Mouse (Mus musculus) stomach, embryonic 14.5 days (tissue): ENCODE results near the gene Amz2. TPM values are rescaled to one million over a fixed set of nuclear protein-coding genes. Genes with fewer than 3 reads are reported as not detected.

Experiments used
- ATAC-seq: fragments of 200-750 bp; cut with Nextera tagmentation; 2 replicates; pipeline ENCODE4 v1.8.0; 2017; ENCODE audit warnings: low read depth, moderate TSS enrichment; ENCODE audit not compliant: insufficient number of reproducible peaks, insufficient read depth, low FRiP score
- H3K27ac ChIP-seq: fragments of 300-500 bp; sonication (generic); 2 replicates; pipeline ENCODE4 v1.5.1; 2014; ENCODE audit warnings: mild to moderate bottlenecking, low read length, moderate library complexity, mixed read lengths
- H3K27me3 ChIP-seq: fragments of 300-500 bp; sonication (generic); 2 replicates; pipeline ENCODE4 v1.6.1; 2014; ENCODE audit warnings: low read length, control low read depth, mixed read lengths; ENCODE audit not compliant: control insufficient read depth, insufficient read depth
- H3K36me3 ChIP-seq: fragments of 300-500 bp; sonication (generic); 2 replicates; pipeline ENCODE4 v1.6.1; 2014; ENCODE audit warnings: mild to moderate bottlenecking, control low read depth, low read length, moderate library complexity, mixed read lengths; ENCODE audit not compliant: control insufficient read depth, insufficient read depth
- H3K4me1 ChIP-seq: fragments of 300-500 bp; sonication (generic); 2 replicates; pipeline ENCODE4 v1.6.1; 2014; ENCODE audit warnings: low read length, control low read depth, mixed read lengths; ENCODE audit not compliant: control insufficient read depth, insufficient read depth
- H3K4me2 ChIP-seq: fragments of 300-500 bp; sonication (generic); replicated peaks from 2 replicates; pipeline ENCODE4 v1.6.1; 2014; ENCODE audit warnings: low read depth, low read length, control low read depth
- H3K4me3 ChIP-seq: fragments of 300-500 bp; sonication (generic); 2 replicates; pipeline ENCODE4 v1.5.1; 2014; ENCODE audit warnings: low read depth, low read length, control low read depth
- H3K9ac ChIP-seq: fragments of 300-500 bp; sonication (generic); replicated peaks from 2 replicates; pipeline ENCODE4 v1.6.1; 2014; ENCODE audit warnings: low read depth, mild to moderate bottlenecking, control low read depth, low read length, moderate library complexity, mixed read lengths
- H3K9me3 ChIP-seq: fragments of 300-500 bp; sonication (generic); 2 replicates; pipeline ENCODE4 v1.6.1; 2016; ENCODE audit warnings: low read depth, low read length, control low read depth; ENCODE audit not compliant: control insufficient read depth
- WGBS: fragments of 180-500 bp; shearing (Covaris S2); extraction: QIAGEN DNeasy Blood & Tissue Kit; methylation state at CpG from one replicate; pipeline ENCODE4 v1.1.7; 2014; 5-methylcytosine and 5-hydroxymethylcytosine counted together
- polyA plus RNA-seq: library from polyadenylated mRNA; unstranded; fragments of >200 nt; fragmentation: Nextera tagmentation; extraction: Ambion mirVana; gene quantifications from 2 replicates; pipeline ENCODE4 v1.2.1, GENCODE M21; 2014

The Amz2 gene
- 42.8 and 46.6 TPM in 2 replicates for polyA plus RNA-seq

DNA sequence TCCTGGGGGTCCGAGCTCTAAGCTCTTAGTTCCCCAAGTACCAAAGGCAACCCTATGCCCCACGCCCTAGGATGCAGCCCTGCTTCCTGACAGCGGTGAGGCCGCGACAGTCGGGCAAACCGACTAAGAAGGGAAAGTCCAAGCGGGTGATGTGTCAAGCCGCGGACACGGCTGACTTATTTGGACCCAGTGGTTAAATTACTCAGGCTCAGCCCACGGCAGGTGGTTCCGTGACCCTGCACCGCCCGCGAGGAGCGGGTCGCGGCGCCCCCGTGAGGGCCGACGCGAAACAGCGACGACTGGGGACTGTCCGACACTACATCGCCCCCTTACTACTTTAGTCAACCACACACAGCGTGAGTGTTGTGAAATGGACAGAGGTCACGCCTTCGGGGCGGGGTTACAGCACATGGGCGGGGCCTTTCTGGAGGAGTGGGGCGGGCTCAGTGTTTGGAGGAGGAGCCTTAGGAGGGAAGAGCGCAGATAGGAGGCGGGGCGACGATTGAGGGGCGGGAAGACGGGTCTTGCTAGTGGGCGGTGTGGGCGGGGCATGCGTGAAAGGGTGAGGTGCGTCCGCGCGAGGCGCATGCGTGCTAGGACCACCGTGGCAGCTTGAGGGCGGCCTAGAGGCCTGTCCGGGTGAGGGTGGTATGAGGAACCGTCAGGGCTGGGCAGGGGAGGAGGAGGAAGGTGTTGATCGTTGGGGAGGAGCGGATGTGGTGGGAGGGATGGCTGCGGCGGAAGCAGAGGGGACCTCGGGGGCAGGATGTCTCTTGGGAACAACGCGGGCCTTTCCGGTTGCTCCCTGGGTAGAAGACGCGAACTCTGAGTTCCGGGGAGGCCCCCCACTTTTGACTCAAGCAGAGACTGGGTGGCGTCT lies at the start of gene Amz2:
Amz2 (plus strand) TSS at position 555 of the 880 bp plus-strand sequence.
- peaks cover 4% of the 10 kb centered on the region; the same call in 1 of the 2 replicates for H3K9me3 ChIP-seq
- peak within 1 kb of the TSS; percentile 85 for H3K27ac ChIP-seq
- H3K4me3 ChIP-seq, result peak within 1 kb of the TSS; percentile 64
- peaks cover 5% of the 10 kb centered on the region for H3K4me1 ChIP-seq
- under 1% methylated on average over 65 of the region's 65 CpGs for WGBS
- peaks cover 12% of the 10 kb centered on the region; the same call in 1 of the 2 replicates for H3K36me3 ChIP-seq
- peak within 1 kb of the TSS; percentile 60 for H3K9ac ChIP-seq
- no peaks in the 10 kb centered on the region for H3K27me3 ChIP-seq
- H3K4me2 ChIP-seq, result peak within 1 kb of the TSS; percentile 62
- ATAC-seq, result peak; percentile 95

- no peak overlapping the region for H3K4me2 ChIP-seq
- no peak overlapping the region for H3K9ac ChIP-seq
- ATAC-seq, result no peak
Observed at GRCm38 (mm10) chr11:109376484-109377143, 49.1 kb upstream of the Amz2 start.

DNA sequence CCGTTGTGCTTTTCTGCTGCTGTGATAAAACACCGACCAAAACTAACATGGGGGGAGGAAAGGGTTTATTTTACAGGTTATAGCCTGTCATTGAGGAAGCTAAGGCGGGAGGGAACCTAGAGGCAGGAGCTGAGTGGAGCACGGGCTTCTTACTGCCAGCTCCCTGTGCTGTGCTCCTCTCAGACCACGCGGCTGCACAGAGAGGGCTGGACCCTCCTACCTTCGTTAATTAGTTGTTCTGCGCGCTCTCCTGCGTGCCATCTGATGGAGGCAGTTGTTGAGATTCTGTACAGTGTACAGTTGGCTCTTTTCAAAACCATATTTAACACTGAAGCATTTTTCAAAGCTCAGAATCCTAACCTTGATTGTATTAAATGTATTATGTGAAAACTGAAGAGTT lies 48.3 kb upstream of the Amz2 start:
- no peak for ATAC-seq
- H3K4me1 ChIP-seq, result peaks cover 15% of the 10 kb centered on the region; the same call in 1 of the 2 replicates
- no peaks in the 10 kb centered on the region for H3K27me3 ChIP-seq
- H3K36me3 ChIP-seq, result no peaks in the 10 kb centered on the region; the same call in 1 of the 2 replicates
- no peak overlapping the region for H3K9ac ChIP-seq
- H3K4me2 ChIP-seq, result no peak overlapping the region
- no peak overlapping the region; the same call in 1 of the 2 replicates for H3K27ac ChIP-seq
- H3K9me3 ChIP-seq, result no peaks in the 10 kb centered on the region; the same call in 1 of the 2 replicates
- H3K4me3 ChIP-seq, result no peak overlapping the region
- 56% methylated on average over 10 of the region's 10 CpGs for WGBS

More at GRCm38 (mm10) chr11:109376484-109377143, 49.1 kb upstream of the Amz2 start:
- no peaks in the 10 kb centered on the region for H3K27me3 ChIP-seq
- H3K9me3 ChIP-seq, result no peaks in the 10 kb centered on the region; the same call in 1 of the 2 replicates
- no peak overlapping the region for H3K4me3 ChIP-seq
- peaks cover 15% of the 10 kb centered on the region; the same call in 1 of the 2 replicates for H3K4me1 ChIP-seq
- 51% methylated on average over 7 of the region's 7 CpGs for WGBS
- no peaks in the 10 kb centered on the region; the same call in 1 of the 2 replicates for H3K36me3 ChIP-seq
- no peak overlapping the region for H3K27ac ChIP-seq

- Histone ChIP-seq H3K4me2 (no peak overlapping the region), H3K27me3 (no peaks in the 10 kb centered on the region), H3K9ac (no peak overlapping the region), H3K27ac (no peak overlapping the region), H3K4me1 (peaks cover 15% of the 10 kb centered on the region; the same call in 1 of the 2 replicates), H3K4me3 (no peak overlapping the region), H3K36me3 (no peaks in the 10 kb centered on the region; the same call in 1 of the 2 replicates), H3K9me3 (no peaks in the 10 kb centered on the region; the same call in 1 of the 2 replicates)
- ATAC-seq, result no peak
- 57% methylated on average over 7 of the region's 7 CpGs for WGBS
Observed at GRCm38 (mm10) chr11:109378051-109378450, 47.7 kb upstream of the Amz2 start.

DNA sequence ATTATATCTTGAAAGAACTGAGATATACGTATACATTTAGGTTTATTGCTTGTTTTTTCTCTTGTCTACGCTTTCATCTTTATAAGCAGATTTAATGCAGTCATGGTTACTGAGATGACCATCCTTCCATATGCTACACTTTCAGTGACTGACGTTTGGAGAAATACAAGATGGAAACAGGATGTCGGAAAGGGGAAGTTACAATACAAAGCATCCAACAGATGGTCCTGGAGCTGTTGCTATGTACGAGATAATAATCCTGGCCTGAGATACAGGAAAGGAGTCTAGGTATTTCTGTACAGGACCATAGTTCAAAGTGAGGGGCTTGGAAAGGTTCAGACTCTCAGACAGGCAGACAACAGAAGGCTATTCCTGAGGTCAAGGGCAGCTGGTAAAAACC lies 45.1 kb upstream of the Amz2 start:
- 77% methylated on average over 5 of the region's 5 CpGs for WGBS
- no peaks in the 10 kb centered on the region for H3K9me3 ChIP-seq
- no peak overlapping the region for H3K4me3 ChIP-seq
- no peak overlapping the region for H3K27ac ChIP-seq
- no peak for ATAC-seq
- H3K27me3 ChIP-seq, result no peaks in the 10 kb centered on the region
- H3K36me3 ChIP-seq, result no peaks in the 10 kb centered on the region
- peaks cover 15% of the 10 kb centered on the region; the same call in 1 of the 2 replicates for H3K4me1 ChIP-seq
- H3K4me2 ChIP-seq, result no peak overlapping the region
- H3K9ac ChIP-seq, result no peak overlapping the region

- Histone ChIP-seq H3K27me3 (no peaks in the 10 kb centered on the region), H3K36me3 (no peaks in the 10 kb centered on the region), H3K4me3 (no peak overlapping the region), H3K4me2 (no peak overlapping the region), H3K9me3 (no peaks in the 10 kb centered on the region), H3K9ac (no peak overlapping the region), H3K4me1 (no peaks in the 10 kb centered on the region), H3K27ac (no peak overlapping the region)
- 88% methylated on average over 8 of the region's 8 CpGs for WGBS
- no peak for ATAC-seq
Observed at GRCm38 (mm10) chr11:109385296-109385695, 40.5 kb upstream of the Amz2 start.

DNA sequence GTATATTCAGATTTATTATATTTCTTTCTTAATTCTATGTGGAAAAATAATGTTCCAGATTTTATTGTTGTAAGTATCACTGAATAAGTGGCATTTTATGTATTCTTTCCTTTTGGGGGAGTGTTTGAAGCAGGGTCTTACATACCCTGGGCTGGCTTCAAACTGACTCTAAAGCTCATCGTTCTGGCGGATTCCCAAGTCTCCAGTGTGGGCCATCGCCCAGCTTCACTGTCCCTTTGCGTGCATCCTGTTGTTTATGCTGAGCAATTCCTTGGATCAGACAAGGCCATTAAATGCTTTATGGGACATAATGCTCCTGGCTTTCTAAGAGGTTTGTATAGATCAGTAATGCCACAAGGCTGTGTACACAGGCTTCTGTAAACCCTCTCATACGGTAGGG lies 36.7 kb upstream of the Amz2 start:
- no peaks in the 10 kb centered on the region; the same call in 1 of the 2 replicates for H3K36me3 ChIP-seq
- no peaks in the 10 kb centered on the region for H3K9me3 ChIP-seq
- no peak for ATAC-seq
- no peak overlapping the region for H3K27ac ChIP-seq
- H3K4me1 ChIP-seq, result no peaks in the 10 kb centered on the region
- no peak overlapping the region for H3K9ac ChIP-seq
- H3K4me3 ChIP-seq, result no peak overlapping the region
- WGBS, result 66% methylated on average over 5 of the region's 5 CpGs
- no peaks in the 10 kb centered on the region for H3K27me3 ChIP-seq
- no peak overlapping the region for H3K4me2 ChIP-seq

- Histone ChIP-seq H3K9me3 (no peaks in the 10 kb centered on the region), H3K9ac (no peak overlapping the region), H3K4me3 (no peak overlapping the region), H3K27me3 (no peaks in the 10 kb centered on the region), H3K36me3 (peaks cover 5% of the 10 kb centered on the region; the same call in 1 of the 2 replicates), H3K4me2 (no peak overlapping the region), H3K4me1 (no peaks in the 10 kb centered on the region), H3K27ac (no peak overlapping the region)
- 82% methylated on average over 7 of the region's 7 CpGs for WGBS
- no peak for ATAC-seq
Observed at GRCm38 (mm10) chr11:109391200-109391599, 34.5 kb upstream of the Amz2 start.
